Mouse (Mus musculus): ENCODE measurements around the gene Nfkbie. TPM values are rescaled to one million over a fixed set of nuclear protein-coding genes. Genes with fewer than 3 reads are reported as not detected.
A peak's percentile ranks its signal among the peaks of the same experiment; 100 is the strongest.

The Nfkbie gene
- polyA plus RNA-seq, 1 experiment from 2014 or later, result 4.8 TPM

GRCm38 (mm10) chr17:45566360-45567161 lies 11.1 kb downstream of the Nfkbie start:
- Histone ChIP-seq H3K9me3 (no peaks in the 10 kb centered on the region), H3K27me3 (replicated peaks) (no peaks in the 10 kb centered on the region), H3K9ac (peak overlapping the region; percentile 26; the same call in 1 of the 2 replicates), H3K27ac (peak overlapping the region; percentile 48; the same call in 1 of the 2 replicates), H3K36me3 (peaks cover 50% of the 10 kb centered on the region), H3K4me3 (replicated peaks) (no peak overlapping the region), H3K4me2 (replicated peaks) (no peak overlapping the region), H3K4me1 (replicated peaks) (peaks cover 31% of the 10 kb centered on the region)
- 63% methylated on average over 18 of the region's 18 CpGs for WGBS
- ATAC-seq, result no peak

GRCm38 (mm10) chr17:45567162-45567601 lies 11.7 kb downstream of the Nfkbie start:
- H3K9ac ChIP-seq, result peak overlapping the region; percentile 26; the same call in 1 of the 2 replicates
- no peak overlapping the region for H3K4me3 ChIP-seq (replicated peaks)
- H3K27me3 ChIP-seq (replicated peaks), result no peaks in the 10 kb centered on the region
- H3K4me1 ChIP-seq (replicated peaks), result peaks cover 32% of the 10 kb centered on the region
- no peak overlapping the region for H3K4me2 ChIP-seq (replicated peaks)
- no peaks in the 10 kb centered on the region for H3K9me3 ChIP-seq
- WGBS, result 35% methylated on average over 4 of the region's 4 CpGs
- H3K27ac ChIP-seq, result no peak overlapping the region
- ATAC-seq, result no peak
- peaks cover 50% of the 10 kb centered on the region for H3K36me3 ChIP-seq

- Histone ChIP-seq H3K27me3 (replicated peaks) (no peaks in the 10 kb centered on the region), H3K9ac (no peak overlapping the region; the same call in 1 of the 2 replicates), H3K4me3 (replicated peaks) (no peak overlapping the region), H3K36me3 (peaks cover 50% of the 10 kb centered on the region), H3K4me1 (replicated peaks) (peaks cover 32% of the 10 kb centered on the region), H3K27ac (no peak overlapping the region), H3K9me3 (no peaks in the 10 kb centered on the region), H3K4me2 (replicated peaks) (no peak overlapping the region)
- WGBS, result 85% methylated on average over 12 of the region's 12 CpGs
- ATAC-seq, result no peak
Measured at GRCm38 (mm10) chr17:45568990-45569389, 13.5 kb downstream of the Nfkbie start.

- Histone ChIP-seq H3K4me2 (replicated peaks) (no peak overlapping the region), H3K9me3 (no peaks in the 10 kb centered on the region), H3K36me3 (peaks cover 50% of the 10 kb centered on the region), H3K27ac (no peak overlapping the region), H3K4me1 (replicated peaks) (peaks cover 31% of the 10 kb centered on the region), H3K9ac (no peak overlapping the region), H3K27me3 (replicated peaks) (no peaks in the 10 kb centered on the region), H3K4me3 (replicated peaks) (no peak overlapping the region)
- ATAC-seq, result no peak
- WGBS, result 75% methylated on average over 4 of the region's 4 CpGs
Measured at GRCm38 (mm10) chr17:45569999-45570398, 14.5 kb downstream of the Nfkbie start.

GRCm38 (mm10) chr17:45572103-45573086 lies 16.9 kb downstream of the Nfkbie start:
- Histone ChIP-seq H3K36me3 (peaks cover 38% of the 10 kb centered on the region), H3K4me3 (replicated peaks) (peak overlapping the region; percentile 85), H3K9ac (peak overlapping the region; percentile 98), H3K4me2 (replicated peaks) (peak overlapping the region; percentile 78), H3K9me3 (no peaks in the 10 kb centered on the region), H3K4me1 (replicated peaks) (peaks cover 21% of the 10 kb centered on the region), H3K27me3 (replicated peaks) (no peaks in the 10 kb centered on the region), H3K27ac (peak overlapping the region; percentile 96)
- ATAC-seq, result peak; percentile 66
- WGBS, result under 1% methylated on average over 55 of the region's 57 CpGs

GRCm38 (mm10) chr17:45573087-45573779 lies 17.7 kb downstream of the Nfkbie start, which contains the start of gene Hsp90ab1:
Hsp90ab1 (minus strand) TSS chr17:45573271.
- Histone ChIP-seq H3K36me3 (peaks cover 31% of the 10 kb centered on the region), H3K4me3 (replicated peaks) (peak within 1 kb of the TSS; percentile 85), H3K27ac (peak within 1 kb of the TSS; percentile 96), H3K9me3 (no peaks in the 10 kb centered on the region), H3K4me2 (replicated peaks) (peak within 1 kb of the TSS; percentile 78), H3K27me3 (replicated peaks) (no peaks in the 10 kb centered on the region), H3K9ac (peak within 1 kb of the TSS; percentile 98), H3K4me1 (replicated peaks) (peaks cover 17% of the 10 kb centered on the region)
- ATAC-seq, result peak; percentile 81
- under 1% methylated on average over 41 of the region's 41 CpGs for WGBS

GRCm38 (mm10) chr17:45573780-45574123 lies 18.2 kb downstream of the Nfkbie start:
- Histone ChIP-seq H3K4me2 (replicated peaks) (peak overlapping the region; percentile 78), H3K27ac (peak overlapping the region; percentile 96), H3K27me3 (replicated peaks) (no peaks in the 10 kb centered on the region), H3K4me1 (replicated peaks) (peaks cover 20% of the 10 kb centered on the region), H3K4me3 (replicated peaks) (peak overlapping the region; percentile 85), H3K9ac (peak overlapping the region; percentile 84), H3K36me3 (peaks cover 27% of the 10 kb centered on the region), H3K9me3 (no peaks in the 10 kb centered on the region)
- under 1% methylated on average over 18 of the region's 18 CpGs for WGBS
- peak; percentile 75 for ATAC-seq

- 3% methylated on average over 17 of the region's 17 CpGs for WGBS
- peak; percentile 70 for ATAC-seq
- H3K27ac ChIP-seq, result peak overlapping the region; percentile 96
- H3K9ac ChIP-seq, result peak overlapping the region; percentile 84
- H3K27me3 ChIP-seq (replicated peaks), result no peaks in the 10 kb centered on the region
- H3K36me3 ChIP-seq, result peaks cover 22% of the 10 kb centered on the region
- H3K4me1 ChIP-seq (replicated peaks), result peaks cover 18% of the 10 kb centered on the region
- H3K4me3 ChIP-seq (replicated peaks), result peak overlapping the region; percentile 85
- H3K9me3 ChIP-seq, result no peaks in the 10 kb centered on the region
- peak overlapping the region; percentile 78 for H3K4me2 ChIP-seq (replicated peaks)
Measured at GRCm38 (mm10) chr17:45574129-45574761, 18.7 kb downstream of the Nfkbie start.

GRCm38 (mm10) chr17:45575123-45575897 lies 19.8 kb downstream of the Nfkbie start:
- 90% methylated on average over 8 of the region's 8 CpGs for WGBS
- Histone ChIP-seq H3K9me3 (no peaks in the 10 kb centered on the region), H3K27me3 (replicated peaks) (no peaks in the 10 kb centered on the region), H3K4me1 (replicated peaks) (peaks cover 18% of the 10 kb centered on the region), H3K9ac (peak overlapping the region; percentile 21), H3K27ac (peak overlapping the region; percentile 96), H3K4me3 (replicated peaks) (no peak overlapping the region), H3K4me2 (replicated peaks) (peak overlapping the region; percentile 78), H3K36me3 (peaks cover 12% of the 10 kb centered on the region)
- ATAC-seq, result no peak

GRCm38 (mm10) chr17:45578242-45578641 lies 22.7 kb downstream of the Nfkbie start:
- 59% methylated on average over 5 of the region's 5 CpGs for WGBS
- Histone ChIP-seq H3K4me2 (replicated peaks) (no peak overlapping the region), H3K27ac (no peak overlapping the region; the same call in 1 of the 2 replicates)

GRCm38 (mm10) chr17:45578843-45579242 lies 23.3 kb downstream of the Nfkbie start:
- H3K4me3 ChIP-seq (replicated peaks), result no peak overlapping the region
- H3K9ac ChIP-seq, result no peak overlapping the region
- no peaks in the 10 kb centered on the region for H3K9me3 ChIP-seq
- no peaks in the 10 kb centered on the region for H3K36me3 ChIP-seq
- no peak overlapping the region for H3K27ac ChIP-seq
- H3K4me1 ChIP-seq (replicated peaks), result peaks cover 19% of the 10 kb centered on the region
- no peaks in the 10 kb centered on the region for H3K27me3 ChIP-seq (replicated peaks)
- no peak overlapping the region for H3K4me2 ChIP-seq (replicated peaks)
- WGBS, result 77% methylated on average over 7 of the region's 7 CpGs
- ATAC-seq, result no peak

More at GRCm38 (mm10) chr17:45578242-45578641, 22.7 kb downstream of the Nfkbie start:
- Histone ChIP-seq H3K27me3 (replicated peaks) (no peaks in the 10 kb centered on the region), H3K4me3 (replicated peaks) (no peak overlapping the region), H3K9me3 (no peaks in the 10 kb centered on the region), H3K4me1 (replicated peaks) (peaks cover 19% of the 10 kb centered on the region), H3K9ac (no peak overlapping the region), H3K36me3 (no peaks in the 10 kb centered on the region)
- no peak for ATAC-seq

Data from intestine, embryonic 15.5 days (tissue).